Mouse (Mus musculus) adrenal gland (tissue): Measurements from ENCODE around the gene Mapk8ip1.

Source experiments
- intact Hi-C: fragments of 180-260 bp; cut with DNase I; formaldehyde crosslinking; loops from one replicate; pipeline ENCODE4 v1.15.1; 2025

Mapk8ip1 gene

GRCm38 (mm10) chr2:92391703-92392317, 9.3 kb downstream of the Mapk8ip1 start:
- intact Hi-C loops, result no loop called here

DNA sequence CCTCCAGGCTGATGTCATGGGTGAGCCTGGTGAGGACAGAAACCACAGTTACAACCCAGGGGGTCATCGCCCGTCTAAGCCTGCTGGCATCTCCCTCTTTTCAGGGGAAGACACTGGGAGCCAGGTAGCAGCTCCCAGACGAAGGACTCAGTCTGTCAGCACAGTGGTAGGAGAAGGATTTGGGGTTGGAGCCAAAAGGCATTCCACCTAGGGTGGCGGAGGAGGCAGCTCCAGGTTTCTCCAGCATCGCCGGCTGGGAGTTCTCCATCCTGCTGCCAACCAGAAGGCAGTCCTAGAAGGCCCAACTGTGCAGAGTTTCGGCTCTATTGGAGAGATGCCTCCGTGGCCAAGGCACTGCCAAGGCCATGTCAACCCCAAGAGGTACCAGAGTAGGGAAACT, 9.9 kb downstream of the Mapk8ip1 start:
- intact Hi-C loops, result no loop called here

- intact Hi-C loops, result no loop called here
Measured at GRCm38 (mm10) chr2:92390206-92390930, 10.7 kb downstream of the Mapk8ip1 start.

DNA sequence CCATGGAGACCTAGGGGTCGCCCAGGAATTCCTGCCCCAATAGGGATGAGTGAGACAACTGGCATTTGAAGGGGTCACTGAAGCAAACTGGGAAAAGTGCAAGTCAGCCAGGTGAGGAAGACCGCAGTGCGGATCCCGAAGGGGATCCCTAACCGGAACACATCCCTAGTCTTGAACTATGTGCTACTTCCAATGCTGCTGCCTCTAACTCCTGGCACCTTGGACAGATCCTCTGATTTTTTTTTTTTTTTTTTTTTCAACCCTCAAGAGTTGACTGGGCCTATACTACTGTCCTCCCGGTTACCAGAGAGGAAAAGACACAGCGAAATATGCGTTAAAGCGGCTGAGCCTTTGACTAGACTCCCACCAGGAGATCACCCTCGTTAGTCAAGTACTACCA, 11.4 kb downstream of the Mapk8ip1 start:
- intact Hi-C loops, result no loop called here

GRCm38 (mm10) chr2:92388891-92389641, 12.0 kb downstream of the Mapk8ip1 start:
- intact Hi-C loops, result no loop called here

DNA sequence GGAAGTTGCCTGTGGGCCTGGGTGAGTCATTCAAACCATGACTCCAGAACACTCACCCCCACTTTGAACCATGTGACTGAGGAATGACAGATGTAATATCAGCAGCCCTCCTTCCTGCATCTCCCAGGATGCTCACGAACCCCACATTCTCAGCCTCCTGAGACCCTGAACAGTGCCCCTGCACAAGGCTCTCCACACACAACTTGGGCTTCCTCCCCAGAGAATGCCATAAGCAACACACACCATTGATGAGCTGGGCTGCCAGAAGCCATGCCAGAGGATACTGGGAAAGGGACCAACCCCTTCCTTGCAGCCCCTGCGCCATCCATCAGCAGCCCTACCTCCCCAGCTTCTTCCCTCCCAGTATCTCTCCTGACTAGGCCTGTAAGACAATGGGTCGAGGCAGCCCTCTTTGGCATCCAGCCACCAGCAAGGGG, 13.0 kb downstream of the Mapk8ip1 start:
- intact Hi-C loops, result no loop called here

DNA sequence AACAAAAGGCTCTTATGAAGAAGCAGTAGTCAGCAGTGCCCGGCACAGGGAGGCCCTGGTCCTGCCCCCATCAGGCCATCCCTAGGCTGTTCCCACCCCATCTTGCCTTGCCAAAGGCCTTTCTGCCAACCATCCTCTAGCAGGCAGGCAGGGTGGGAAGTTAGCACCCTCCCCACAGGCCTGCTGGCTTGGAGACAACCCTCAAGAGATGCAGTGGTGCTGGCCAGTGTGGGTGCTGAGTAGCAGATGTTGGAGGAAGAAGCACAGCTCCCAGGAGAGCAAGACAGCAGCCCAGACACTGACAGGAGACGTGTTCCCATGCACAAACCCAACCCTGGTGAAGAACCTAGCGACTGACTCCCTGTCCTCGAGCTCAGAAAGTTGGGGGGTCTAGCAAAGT, 13.4 kb downstream of the Mapk8ip1 start:
- intact Hi-C loops, result no loop called here

- intact Hi-C loops, result no loop called here
Measured at GRCm38 (mm10) chr2:92386821-92387570, 14.1 kb downstream of the Mapk8ip1 start.

DNA sequence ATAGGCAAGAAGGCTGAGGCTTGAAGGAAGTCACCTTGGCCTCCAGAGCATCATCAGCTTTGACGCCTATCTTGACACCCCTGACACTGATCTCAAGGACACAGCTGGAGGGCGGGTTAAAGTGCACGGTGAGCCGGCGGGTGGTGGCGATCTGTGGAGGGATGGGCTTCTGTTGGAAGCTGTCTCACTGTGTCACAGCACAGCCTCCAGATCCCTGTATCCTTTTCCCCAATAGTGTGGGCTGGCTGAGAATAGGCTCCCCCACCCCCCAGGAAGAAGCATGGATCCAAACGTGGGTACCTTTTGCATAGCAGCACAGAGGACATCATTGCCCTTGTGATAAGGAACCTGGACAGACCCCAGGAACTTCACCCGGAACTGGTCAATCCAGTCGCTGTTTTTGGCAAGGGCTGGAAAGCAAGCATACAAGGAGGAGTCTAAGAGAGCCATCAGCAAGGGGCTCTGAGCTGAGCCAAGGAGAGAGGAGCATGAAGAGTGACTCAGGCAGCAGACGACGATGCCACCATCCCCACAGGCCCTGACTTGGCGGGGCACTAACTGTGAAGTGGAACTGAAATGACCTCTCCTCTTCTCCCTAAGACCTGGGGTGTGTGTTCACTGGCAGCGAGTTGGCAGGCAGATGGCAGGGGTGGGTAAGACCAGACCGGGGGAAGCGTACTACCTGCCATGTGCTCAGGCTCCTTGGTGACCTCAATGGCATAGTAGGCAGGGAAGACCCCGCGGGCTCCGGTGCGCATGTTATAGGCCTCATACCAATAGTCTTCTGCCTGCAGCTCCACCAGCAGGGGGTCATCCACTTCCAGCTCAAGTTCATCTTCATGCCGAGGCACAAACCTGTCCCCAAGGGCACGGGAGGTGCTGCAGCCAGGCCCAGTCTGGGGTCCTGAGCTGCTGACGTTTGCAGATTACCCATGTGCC, 15.7 kb downstream of the Mapk8ip1 start:
- intact Hi-C loops, result no loop called here

DNA sequence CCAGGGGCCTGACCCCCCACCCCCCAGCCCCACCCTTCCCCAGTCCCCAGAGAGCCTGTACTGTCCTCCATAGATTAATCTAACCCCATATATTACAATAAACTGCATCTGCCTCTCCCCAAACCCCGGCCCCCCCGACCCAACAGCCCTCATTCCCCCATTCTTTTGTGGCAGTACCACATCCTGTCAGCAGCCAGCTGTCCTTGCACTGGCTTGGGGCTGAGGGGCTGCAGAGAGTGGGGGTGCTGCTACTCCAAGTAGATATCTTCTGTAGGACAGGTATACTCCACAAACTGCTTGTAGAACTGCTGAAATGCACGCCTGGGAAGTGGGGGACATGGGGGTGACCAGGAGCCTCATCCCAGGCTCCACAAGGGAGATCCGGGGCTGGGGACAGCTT, 17.0 kb downstream of the Mapk8ip1 start:
- intact Hi-C loops, result no loop called here

- intact Hi-C loops, result no loop called here
Measured at GRCm38 (mm10) chr2:92382759-92383158, 18.3 kb downstream of the Mapk8ip1 start.

DNA sequence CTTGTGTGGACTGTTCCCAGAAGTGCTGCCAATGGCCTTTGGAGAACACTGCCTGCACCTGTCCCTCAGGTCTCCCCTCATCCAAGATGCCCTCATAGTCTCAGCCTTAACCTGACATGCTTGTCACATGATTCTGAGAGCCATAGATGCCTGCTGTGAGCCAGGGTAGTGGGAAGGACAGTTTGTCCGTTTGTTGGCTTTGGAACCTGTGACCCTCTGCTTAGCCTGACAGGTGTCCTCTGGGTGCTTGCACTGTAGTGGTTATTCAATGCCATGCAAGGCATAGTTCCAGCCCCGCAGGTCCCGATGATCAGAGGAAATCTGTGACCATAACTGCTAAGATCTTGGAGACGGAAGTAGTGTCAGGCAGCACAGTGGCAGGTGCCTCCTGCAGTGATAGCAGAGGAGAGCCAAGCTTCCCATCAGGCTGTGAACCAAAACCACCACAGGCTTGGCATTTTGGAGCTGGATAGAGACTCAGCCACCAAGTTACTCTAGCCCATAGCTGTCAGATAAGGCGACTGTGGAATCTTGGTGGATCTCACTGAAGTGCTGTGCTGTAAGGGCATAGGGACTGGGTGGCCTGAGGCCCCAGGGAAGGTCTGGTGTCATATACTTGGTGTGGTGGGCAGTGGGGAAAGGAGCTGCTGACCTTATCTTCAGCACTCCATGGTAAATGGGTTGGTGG, 19.0 kb downstream of the Mapk8ip1 start, which contains the start of gene 1700029I15Rik:
1700029I15Rik (plus strand) TSS at position 638 of the 688 bp plus-strand sequence.
- intact Hi-C loops, result no loop called here

- intact Hi-C loops, result no loop called here
Measured at GRCm38 (mm10) chr2:92381161-92381560, 19.9 kb downstream of the Mapk8ip1 start.

DNA sequence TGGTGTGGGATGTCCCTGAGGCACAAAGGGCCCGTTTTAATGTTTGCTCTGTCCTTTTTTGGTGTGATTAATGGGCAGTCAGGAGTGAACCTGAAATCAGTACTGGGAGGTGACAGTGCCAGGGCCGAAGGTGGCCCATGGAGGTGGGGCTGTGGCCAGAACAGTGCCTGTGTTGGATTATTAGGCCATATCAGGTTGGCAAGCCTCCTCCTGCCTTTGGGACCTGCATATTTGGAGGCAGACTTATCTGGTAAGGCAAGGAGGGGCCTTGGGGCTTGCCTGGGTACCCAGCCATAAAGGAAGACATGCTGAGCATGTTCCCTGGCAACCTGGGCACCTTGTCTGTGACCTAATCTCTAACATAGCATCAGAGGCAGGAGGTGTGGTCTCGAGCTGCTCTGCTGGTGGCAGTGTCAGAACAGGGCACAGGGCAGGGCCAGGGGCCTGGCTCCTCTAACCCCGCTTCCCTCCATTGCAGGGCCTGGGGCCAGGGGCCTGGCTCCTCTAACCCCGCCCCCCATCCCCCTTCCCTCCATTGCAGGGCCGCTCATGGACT, 20.5 kb downstream of the Mapk8ip1 start:
- intact Hi-C loops, result no loop called here

- intact Hi-C loops, result no loop called here
Measured at GRCm38 (mm10) chr2:92379783-92380494, 21.1 kb downstream of the Mapk8ip1 start.

DNA sequence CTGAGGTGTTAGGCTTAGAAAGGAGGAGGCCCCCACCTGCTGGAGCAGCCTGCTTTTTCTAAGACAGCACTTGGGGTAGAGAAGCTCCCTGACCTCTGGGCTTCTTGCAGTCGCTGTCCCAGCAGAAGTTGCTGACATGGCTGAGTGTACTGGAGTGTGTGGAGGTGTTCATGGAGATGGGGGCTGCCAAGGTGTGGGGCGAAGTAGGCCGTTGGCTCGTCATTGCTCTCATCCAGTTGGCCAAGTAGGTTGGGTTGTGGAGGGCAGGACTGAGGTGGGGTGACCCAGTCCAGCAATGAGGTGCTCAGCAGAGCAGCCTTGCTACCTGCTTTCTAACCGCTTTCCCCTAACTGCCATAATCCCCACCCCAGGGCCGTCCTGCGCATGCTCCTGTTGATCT, 23.7 kb downstream of the Mapk8ip1 start:
- intact Hi-C loops, result no loop called here

DNA sequence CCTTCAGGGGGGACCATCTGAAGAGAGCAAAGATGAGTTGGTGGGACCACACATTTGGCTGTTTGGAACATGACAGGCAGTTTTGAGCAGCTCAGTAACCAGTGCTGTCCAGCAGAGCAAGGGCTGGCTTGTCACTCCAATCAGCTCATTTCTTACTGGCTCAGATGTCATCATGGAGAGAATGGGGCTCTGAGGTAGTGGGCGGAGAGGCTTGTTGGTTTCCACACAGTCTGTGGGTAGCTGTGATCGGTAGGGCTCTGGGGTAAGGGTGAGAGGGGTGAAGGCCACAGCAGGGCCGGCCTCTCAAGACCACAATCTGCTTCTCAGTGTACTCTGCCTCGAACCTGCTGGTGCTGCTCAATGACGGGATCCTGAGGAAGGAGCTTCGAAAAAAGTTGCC, 24.8 kb downstream of the Mapk8ip1 start:
- intact Hi-C loops, result no loop called here

- intact Hi-C loops, result no loop called here
Measured at GRCm38 (mm10) chr2:92375788-92376187, 25.3 kb downstream of the Mapk8ip1 start.

DNA sequence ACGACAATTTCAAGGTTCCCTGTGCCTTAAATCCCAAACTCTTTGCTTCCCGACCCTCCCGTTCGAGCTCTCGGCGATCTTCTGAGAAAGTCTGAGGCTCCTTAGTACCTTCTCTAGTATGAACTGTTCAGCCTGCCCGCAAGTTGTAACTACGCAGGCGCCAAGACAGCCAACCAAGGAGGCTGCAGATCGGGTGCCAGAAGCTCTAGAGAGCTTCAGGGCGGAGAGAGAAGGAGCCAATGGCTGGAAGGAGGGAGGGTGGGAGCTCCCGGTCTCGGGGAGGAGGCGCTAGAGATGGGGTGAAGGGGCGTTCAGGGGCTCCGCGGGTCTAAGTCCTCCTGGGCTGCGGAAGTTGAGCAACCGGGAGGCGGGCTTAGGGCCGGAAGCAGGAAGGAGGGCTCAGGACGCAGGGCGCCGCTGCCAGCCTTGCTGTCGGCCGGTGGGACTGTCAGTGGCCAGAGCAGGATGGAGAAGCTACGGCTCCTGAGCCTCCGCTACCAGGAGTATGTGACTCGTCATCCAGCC, 25.9 kb downstream of the Mapk8ip1 start:
- intact Hi-C loops, result no loop called here
